Mouse (Mus musculus) lung, adult 2 months (tissue): Measurements from ENCODE around the gene Mag.

Experiments used
- CTCF ChIP-seq: fragments of 200-500 bp; IDR thresholded peaks from 2 replicates; pipeline ENCODE4 v1.5.1; 2011; ENCODE audit warnings: mild to moderate bottlenecking, low read length, control low read depth; ENCODE audit not compliant: insufficient read depth
- POLR2A ChIP-seq: fragments of 200-500 bp; IDR thresholded peaks from 2 replicates; pipeline ENCODE4 v1.6.1; 2011; ENCODE audit warnings: low read depth, mild to moderate bottlenecking, control low read depth, low read length, borderline replicate concordance; ENCODE audit errors: extremely low read depth

GRCm38 (mm10) chr7:30908277-30908991, 6.2 kb downstream of the Mag start:
- TF ChIP-seq POLR2A (no peak), CTCF (no peak)
